Mouse (Mus musculus): ENCODE data around the gene Ugt1a10. TPM values are rescaled to one million over a fixed set of nuclear protein-coding genes. Genes with fewer than 3 reads are reported as not detected.
A peak's percentile ranks its signal among the peaks of the same experiment; 100 is the strongest.

The Ugt1a10 gene
- polyA plus RNA-seq (2014; fragmentation: Nextera tagmentation; extraction: Ambion mirVana), result not detected in 2 replicates

- DNase-seq, result no peak
- Histone ChIP-seq H3K27ac (ENCODE audit: low read depth) (no peak within 1 kb of the TSS), H3K4me1 (ENCODE audit: insufficient read depth) (no peaks in the 10 kb centered on the region), H3K27me3 (ENCODE audit: insufficient read depth, low read length) (no peaks in the 10 kb centered on the region), H3K9ac (no peak within 1 kb of the TSS), H3K36me3 (ENCODE audit: insufficient read depth) (no peaks in the 10 kb centered on the region), H3K9me3 (ENCODE audit: low read depth, low read length) (no peaks in the 10 kb centered on the region), H3K4me3 (ENCODE audit: low read depth, low read length) (no peak within 1 kb of the TSS), H3K4me2 (no peak within 1 kb of the TSS)
- TF ChIP-seq CTCF (IDR thresholded peaks at IDR 0.05; ENCODE audit: low read depth), result no peak
- WGBS, result 68% methylated on average over 1 of the region's 1 CpGs
- no peak for ATAC-seq (ENCODE audit: insufficient read depth)
These were observed at the start of gene Ugt1a10 for GRCm38 (mm10) chr1:88055088-88055487. Ugt1a10 (plus strand) TSS chr1:88055388.

GRCm38 (mm10) chr1:88007692-88008210, 47.4 kb upstream of the Ugt1a10 start:
- ATAC-seq (ENCODE audit: insufficient read depth), result peak; percentile 67
- Histone ChIP-seq H3K9ac (peak overlapping the region; percentile 80), H3K9me3 (ENCODE audit: low read depth, low read length) (no peaks in the 10 kb centered on the region), H3K27ac (ENCODE audit: low read depth) (peak overlapping the region; percentile 87), H3K27me3 (ENCODE audit: insufficient read depth, low read length) (no peaks in the 10 kb centered on the region), H3K4me2 (peak overlapping the region; percentile 58), H3K36me3 (ENCODE audit: insufficient read depth) (peaks cover 14% of the 10 kb centered on the region), H3K4me1 (ENCODE audit: insufficient read depth) (no peaks in the 10 kb centered on the region), H3K4me3 (ENCODE audit: low read depth, low read length) (peak overlapping the region; percentile 52)
- TF ChIP-seq CTCF (IDR thresholded peaks at IDR 0.05; ENCODE audit: low read depth), result no peak
- 3% methylated on average over 5 of the region's 5 CpGs for WGBS
- DNase-seq, result no peak

- Histone ChIP-seq H3K4me1 (ENCODE audit: insufficient read depth) (no peaks in the 10 kb centered on the region), H3K27ac (ENCODE audit: low read depth) (peak within 1 kb of the TSS; percentile 87), H3K36me3 (ENCODE audit: insufficient read depth) (peaks cover 11% of the 10 kb centered on the region; the same call in 1 of the 2 replicates), H3K9me3 (ENCODE audit: low read depth, low read length) (no peaks in the 10 kb centered on the region), H3K27me3 (ENCODE audit: insufficient read depth, low read length) (no peaks in the 10 kb centered on the region), H3K4me2 (peak within 1 kb of the TSS; percentile 58), H3K9ac (peak within 1 kb of the TSS; percentile 80), H3K4me3 (ENCODE audit: low read depth, low read length) (peak within 1 kb of the TSS; percentile 52)
- ATAC-seq (ENCODE audit: insufficient read depth), result peak; percentile 96
- WGBS, result under 1% methylated on average over 45 of the region's 45 CpGs
- no peak for TF ChIP-seq CTCF (IDR thresholded peaks at IDR 0.05; ENCODE audit: low read depth)
- DNase-seq, result peak; percentile 87
These were observed 46.9 kb upstream of the Ugt1a10 start, which contains the start of gene Usp40 for GRCm38 (mm10) chr1:88008211-88008697. Usp40 (minus strand) TSS chr1:88008551.

- Histone ChIP-seq H3K27me3 (ENCODE audit: insufficient read depth, low read length) (no peaks in the 10 kb centered on the region), H3K9ac (peak overlapping the region; percentile 80), H3K4me2 (peak overlapping the region; percentile 58), H3K27ac (ENCODE audit: low read depth) (no peak overlapping the region), H3K4me1 (ENCODE audit: insufficient read depth) (no peaks in the 10 kb centered on the region), H3K9me3 (ENCODE audit: low read depth, low read length) (no peaks in the 10 kb centered on the region), H3K4me3 (ENCODE audit: low read depth, low read length) (peak overlapping the region; percentile 52), H3K36me3 (ENCODE audit: insufficient read depth) (peaks cover 11% of the 10 kb centered on the region; the same call in 1 of the 2 replicates)
- ATAC-seq (ENCODE audit: insufficient read depth), result peak; percentile 23; the same call in 1 of the 2 replicates
- no peak for TF ChIP-seq CTCF (IDR thresholded peaks at IDR 0.05; ENCODE audit: low read depth)
- WGBS, result 37% methylated on average over 4 of the region's 4 CpGs
- DNase-seq, result no peak
These were observed 46.5 kb upstream of the Ugt1a10 start for GRCm38 (mm10) chr1:88008735-88009134.

GRCm38 (mm10) chr1:88009521-88009920, 45.7 kb upstream of the Ugt1a10 start:
- ATAC-seq (ENCODE audit: insufficient read depth), result no peak

GRCm38 (mm10) chr1:88013726-88014125, 41.5 kb upstream of the Ugt1a10 start:
- no peak for ATAC-seq (ENCODE audit: insufficient read depth)
- DNase-seq, result no peak

More at GRCm38 (mm10) chr1:88009521-88009920, 45.7 kb upstream of the Ugt1a10 start:
- WGBS, result 60% methylated on average over 3 of the region's 3 CpGs
- Histone ChIP-seq H3K4me1 (ENCODE audit: insufficient read depth) (no peaks in the 10 kb centered on the region), H3K9me3 (ENCODE audit: low read depth, low read length) (no peaks in the 10 kb centered on the region), H3K4me3 (ENCODE audit: low read depth, low read length) (no peak overlapping the region), H3K36me3 (ENCODE audit: insufficient read depth) (peaks cover 7% of the 10 kb centered on the region; the same call in 1 of the 2 replicates), H3K9ac (no peak overlapping the region), H3K27me3 (ENCODE audit: insufficient read depth, low read length) (no peaks in the 10 kb centered on the region), H3K27ac (ENCODE audit: low read depth) (no peak overlapping the region), H3K4me2 (no peak overlapping the region)
- TF ChIP-seq CTCF (IDR thresholded peaks at IDR 0.05; ENCODE audit: low read depth), result no peak
- no peak for DNase-seq

GRCm38 (mm10) chr1:88014194-88014593, 41.0 kb upstream of the Ugt1a10 start:
- Histone ChIP-seq H3K27ac (ENCODE audit: low read depth) (no peak overlapping the region), H3K27me3 (ENCODE audit: insufficient read depth, low read length) (no peaks in the 10 kb centered on the region), H3K4me2 (no peak overlapping the region), H3K4me3 (ENCODE audit: low read depth, low read length) (no peak overlapping the region), H3K9ac (no peak overlapping the region), H3K36me3 (ENCODE audit: insufficient read depth) (no peaks in the 10 kb centered on the region), H3K4me1 (ENCODE audit: insufficient read depth) (no peaks in the 10 kb centered on the region), H3K9me3 (ENCODE audit: low read depth, low read length) (no peaks in the 10 kb centered on the region)
- DNase-seq (no peak), ATAC-seq (ENCODE audit: insufficient read depth) (no peak)
- WGBS, result 92% methylated on average over 4 of the region's 4 CpGs
- TF ChIP-seq CTCF (IDR thresholded peaks at IDR 0.05; ENCODE audit: low read depth), result no peak

More at GRCm38 (mm10) chr1:88013726-88014125, 41.5 kb upstream of the Ugt1a10 start:
- no peaks in the 10 kb centered on the region for H3K36me3 ChIP-seq (ENCODE audit: insufficient read depth)
- no peaks in the 10 kb centered on the region for H3K4me1 ChIP-seq (ENCODE audit: insufficient read depth)
- H3K27me3 ChIP-seq (ENCODE audit: insufficient read depth, low read length), result no peaks in the 10 kb centered on the region
- WGBS, result 67% methylated on average over 3 of the region's 3 CpGs
- no peaks in the 10 kb centered on the region for H3K9me3 ChIP-seq (ENCODE audit: low read depth, low read length)
- H3K4me2 ChIP-seq, result no peak overlapping the region
- H3K27ac ChIP-seq (ENCODE audit: low read depth), result no peak overlapping the region
- H3K4me3 ChIP-seq (ENCODE audit: low read depth, low read length), result no peak overlapping the region
- H3K9ac ChIP-seq, result no peak overlapping the region
- no peak for TF ChIP-seq CTCF (IDR thresholded peaks at IDR 0.05; ENCODE audit: low read depth)

Data from lung, embryonic 14.5 days (tissue).